Mouse (Mus musculus): ENCODE measurements at regions not wholly inside any gene's neighbourhood (a gene's known extent, or its start where the extent isn't known, plus 50 kb on each side); places are given as distances from the start of the nearest gene placed in this dataset.

GRCm38 (mm10) chr14:29867311-29867710, 100.8 kb upstream of the Selenok start:
- TF ChIP-seq CTCF (IDR thresholded peaks at IDR 0.05; ENCODE audit: low read depth, low read length) (no peak), TAL1 (conservative IDR thresholded peaks at IDR 0.05; ENCODE audit: low read depth, low read length) (no peak), GATA1 (IDR thresholded peaks at IDR 0.05; ENCODE audit: borderline replicate concordance, low read length) (no peak), POLR2AphosphoS5 (IDR thresholded peaks at IDR 0.05; ENCODE audit: insufficient replicate concordance, low read depth, low read length) (no peak), GATA2 (IDR thresholded peaks at IDR 0.05; ENCODE audit: borderline replicate concordance, low read depth, low read length) (no peak)

Data from G1E (cell line).